Mouse (Mus musculus) ES-E14 (cell line): ENCODE results near the gene Tmem132e. TPM values are rescaled to one million over a fixed set of nuclear protein-coding genes. Genes with fewer than 3 reads are reported as not detected.

ENCODE experiments used
- DNase-seq: peaks from one replicate; pipeline ENCODE4 v3.0.0-alpha.2; 2013; ENCODE audit warnings: low read depth, low spot score
- H3K27ac ChIP-seq: 2 replicates; pipeline ENCODE4 v1.5.1; 2012; ENCODE audit warnings: low read depth, mild to moderate bottlenecking, low read length, moderate library complexity, mixed read lengths; ENCODE audit not compliant: poor library complexity, insufficient read depth, severe bottlenecking
- H3K36me3 ChIP-seq: 2 replicates; pipeline ENCODE4 v1.6.1; 2012; ENCODE audit warnings: mild to moderate bottlenecking, low read length, moderate library complexity, mixed read lengths; ENCODE audit not compliant: control insufficient read depth, poor library complexity, insufficient read depth, severe bottlenecking
- H3K4me1 ChIP-seq, 2 experiments: fragments of 150-350 bp in 1 of 2; sonication (generic) in 1 of 2; 2 replicates each; pipeline ENCODE4 v1.6.1; 2012; ENCODE audit warnings: low read length in 2 of 2, mild to moderate bottlenecking in 1 of 2, mixed read lengths in 1 of 2; ENCODE audit not compliant: control insufficient read depth in 2 of 2, insufficient read depth in 2 of 2, poor library complexity in 1 of 2
- H3K4me3 ChIP-seq, 2 experiments: fragments of 150-350 bp in 1 of 2; sonication (generic) in 1 of 2; 2 replicates each; pipeline ENCODE4 v1.5.1; 2012; ENCODE audit warnings: low read length in 2 of 2, low read depth in 1 of 2, mild to moderate bottlenecking in 1 of 2, mixed read lengths in 1 of 2; ENCODE audit not compliant: insufficient read depth in 1 of 2, poor library complexity in 1 of 2, severe bottlenecking in 1 of 2
- H3K9ac ChIP-seq: 2 replicates; pipeline ENCODE4 v1.6.1; 2012; ENCODE audit warnings: low read depth, mild to moderate bottlenecking, low read length, mixed read lengths; ENCODE audit not compliant: poor library complexity, insufficient read depth, severe bottlenecking
- H3K9me3 ChIP-seq: fragments of 150-350 bp; sonication (generic); 2 replicates; pipeline ENCODE4 v1.6.1; 2012; ENCODE audit warnings: low read depth, mild to moderate bottlenecking, low read length; ENCODE audit not compliant: control insufficient read depth, insufficient read depth
- CHD2 ChIP-seq: IDR thresholded peaks from 2 replicates; pipeline ENCODE4 v1.6.1; 2014; ENCODE audit warnings: mild to moderate bottlenecking, low read depth, low read length, inconsistent platforms
- HCFC1 ChIP-seq: IDR thresholded peaks from 2 replicates; pipeline ENCODE4 v1.6.1; 2012; ENCODE audit warnings: low read length, inconsistent platforms, borderline replicate concordance; ENCODE audit not compliant: insufficient read depth
- MAFK ChIP-seq: IDR thresholded peaks from 2 replicates; pipeline ENCODE4 v1.6.1; 2014; ENCODE audit warnings: mild to moderate bottlenecking, low read depth, low read length, inconsistent platforms; ENCODE audit not compliant: insufficient read depth
- ZC3H11A ChIP-seq: IDR thresholded peaks from 2 replicates; pipeline ENCODE4 v1.6.1; 2012; ENCODE audit warnings: low read depth, mild to moderate bottlenecking, inconsistent platforms, low read length, borderline replicate concordance
- ZNF384 ChIP-seq: IDR thresholded peaks from 2 replicates; pipeline ENCODE4 v1.6.1; 2012; ENCODE audit warnings: low read depth, low read length, inconsistent platforms
- in situ Hi-C, 2 experiments: fragments of 600-800 bp; cut with MboI; formaldehyde crosslinking; loops; one replicate each; pipeline ENCODE4 v1.15.1; 2025; ENCODE audit warnings: low sequenced_read_pairs in 2 of 2, inconsistent platforms in 1 of 2; ENCODE audit not compliant: unreplicated experiment in 2 of 2
- total RNA-seq: library from RNA; depleted of rRNA; stranded (reverse); fragments of 300-350 nt; gene quantifications from 2 replicates; pipeline ENCODE4 v1.2.3, GENCODE M21; 2012

Tmem132e gene
- total RNA-seq, 1 experiment: 0.40 TPM

DNA sequence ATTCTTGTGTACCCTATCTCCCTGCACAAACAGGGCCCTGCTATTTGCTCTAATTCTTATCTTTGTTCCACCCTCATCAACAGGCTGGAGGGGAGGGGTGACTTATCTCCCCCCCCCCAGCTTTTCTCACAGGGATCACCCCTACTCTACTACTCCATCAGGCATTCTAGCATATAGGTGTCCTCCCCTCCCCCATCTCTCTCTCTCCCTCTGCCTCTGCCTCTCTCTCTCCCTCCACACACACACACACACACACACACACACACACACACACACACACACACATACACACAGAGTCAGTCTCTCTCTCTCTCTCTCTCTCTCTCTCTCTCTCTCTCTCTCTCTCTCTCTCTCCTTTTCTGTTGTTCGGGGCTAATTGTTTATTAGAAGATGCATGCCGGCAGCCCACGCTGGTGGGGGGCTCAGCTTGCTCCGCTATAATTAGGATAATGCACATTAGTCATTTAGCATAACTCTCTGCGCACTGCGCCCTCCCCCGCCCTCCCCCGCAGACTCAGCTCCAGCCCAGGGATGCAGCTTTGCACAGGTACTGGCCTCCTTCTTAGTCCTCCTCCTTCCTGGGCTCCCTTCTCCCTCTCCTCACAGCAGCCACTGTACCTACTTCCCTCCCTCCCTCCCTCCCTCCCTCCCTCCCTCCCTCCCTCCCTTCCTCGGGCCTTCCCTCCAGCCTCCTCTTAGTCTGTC lies 29.8 kb downstream of the Tmem132e start:
- in situ Hi-C loops: no loop called here
- no peak for DNase-seq
- no peak overlapping the region for H3K27ac ChIP-seq

GRCm38 (mm10) chr11:82421909-82422308 lies 33.2 kb downstream of the Tmem132e start:
- no peak for DNase-seq

More for the DNA sequence above, 29.8 kb downstream of the Tmem132e start:
- Histone ChIP-seq H3K9ac (no peak overlapping the region), H3K9me3 (no peaks in the 10 kb centered on the region), H3K4me3 (no peak overlapping the region), H3K36me3 (no peaks in the 10 kb centered on the region), H3K4me1 (no peaks in the 10 kb centered on the region)
- no peak for TF ChIP-seq ZC3H11A
- TF ChIP-seq ZNF384: no peak
- TF ChIP-seq MAFK: no peak
- TF ChIP-seq HCFC1: no peak
- TF ChIP-seq CHD2: no peak

GRCm38 (mm10) chr11:82423521-82423920 lies 34.8 kb downstream of the Tmem132e start:
- no peak for DNase-seq
- H3K9me3 ChIP-seq: no peaks in the 10 kb centered on the region
- in situ Hi-C loops: no loop called here
- H3K27ac ChIP-seq: no peak overlapping the region
- no peak overlapping the region for H3K9ac ChIP-seq
- TF ChIP-seq MAFK: no peak
- no peaks in the 10 kb centered on the region for H3K36me3 ChIP-seq
- no peaks in the 10 kb centered on the region for H3K4me1 ChIP-seq
- no peak overlapping the region for H3K4me3 ChIP-seq

More at GRCm38 (mm10) chr11:82421909-82422308, 33.2 kb downstream of the Tmem132e start:
- in situ Hi-C loops: no loop called here
- Histone ChIP-seq H3K4me3 (no peak overlapping the region), H3K4me1 (no peaks in the 10 kb centered on the region), H3K27ac (no peak overlapping the region), H3K36me3 (no peaks in the 10 kb centered on the region), H3K9me3 (no peaks in the 10 kb centered on the region), H3K9ac (no peak overlapping the region)
- no peak for TF ChIP-seq HCFC1
- no peak for TF ChIP-seq ZNF384
- TF ChIP-seq MAFK: no peak
- TF ChIP-seq ZC3H11A: no peak
- TF ChIP-seq CHD2: no peak

GRCm38 (mm10) chr11:82428801-82429200 lies 40.1 kb downstream of the Tmem132e start:
- Histone ChIP-seq H3K4me3 (no peak overlapping the region), H3K27ac (no peak overlapping the region), H3K9ac (no peak overlapping the region), H3K36me3 (no peaks in the 10 kb centered on the region), H3K9me3 (no peaks in the 10 kb centered on the region), H3K4me1 (no peaks in the 10 kb centered on the region)
- in situ Hi-C loops: no loop called here
- no peak for DNase-seq
- TF ChIP-seq HCFC1 (no peak), ZC3H11A (no peak), ZNF384 (no peak), MAFK (no peak), CHD2 (no peak)
